Mouse (Mus musculus): Measurements from ENCODE around the gene Hnrnph1.

DNA sequence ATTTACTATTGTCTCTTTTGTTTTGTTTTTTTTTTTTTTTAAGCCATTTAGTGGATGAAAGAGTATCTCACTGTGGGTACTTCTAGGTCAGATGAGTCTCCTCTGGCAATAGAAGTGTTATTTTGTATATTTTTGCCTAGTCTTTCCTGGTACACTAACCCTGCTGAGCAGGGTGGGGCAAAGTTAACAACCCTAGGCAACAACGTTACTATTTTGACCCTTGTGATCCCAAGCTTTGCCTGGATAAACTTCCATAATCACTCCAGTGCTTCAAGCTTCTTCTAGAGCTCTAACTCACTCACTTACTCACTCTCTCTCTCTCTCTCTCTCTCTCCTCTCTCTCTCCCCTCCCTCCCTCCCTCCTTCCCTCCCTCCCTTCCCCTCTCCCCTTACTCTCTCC, 40.7 kb upstream of the Hnrnph1 start:
- TF ChIP-seq POLR2A (IDR thresholded peaks at IDR 0.05; ENCODE audit: control insufficient read depth, low read depth, low read length) (no peak), CTCF (IDR thresholded peaks at IDR 0.05; ENCODE audit: control insufficient read depth, insufficient read depth, insufficient replicate concordance, low read depth, low read length) (no peak)
